8 mouse cellular contexts compared by ENCODE assay signal in genomic region chr9:62726472-62726871, GRCm38 (mm10). TPM values are rescaled to one million over a fixed set of nuclear protein-coding genes. Genes with fewer than 3 reads are reported as not detected.
A peak's percentile ranks its signal among the peaks of the same experiment; 100 is the strongest.
DNase-seq lines count a peak whose midpoint lies in the region; TF ChIP-seq lines count a peak whose summit lies in the region.
"Had no signal": no experiment of that assay in that cellular context is flagged by ENCODE, and none has a peak within 500 bp of the region (broad histone marks: within the 10 kb centered on the region; RNA-seq: fewer than 3 reads in every experiment).

No protein-coding gene starts in this region.

- H3K27me3 ChIP-seq in E14TG2a.4 (ENCODE audit: insufficient read depth, low read length): peaks cover 4% of the 10 kb centered on the region; the same call in 1 of the 2 replicates

- H3K9me3 ChIP-seq in E14TG2a.4 (ENCODE audit: low read length): no peaks in the 10 kb centered on the region

- H3K4me3 ChIP-seq in E14TG2a.4 (replicated peaks; ENCODE audit: low read length): no peak overlapping the region
- H3K4me3 ChIP-seq: megakaryocyte, embryonic 14.5 days had no signal

- intact Hi-C loops in left cerebral cortex, postnatal 4 days (cut with DNase I): no loop called here

- DNase-seq in left cerebral cortex, postnatal 4 days: peak; percentile 35
- no peak for DNase-seq in left cerebral cortex, adult 8-10 months (ENCODE audit: low spot score in 2 of 2)
- DNase-seq in R1 (ENCODE audit: low read depth, low spot score): peak; percentile 86
- DNase-seq in lung, postnatal 4 days: peak; percentile 32 to 41
- no peak for DNase-seq in cerebellum, adult 9-10 months
- DNase-seq in frontal cortex, adult 2 months (ENCODE audit: extremely low spot score in 1 of 2, low spot score in 1 of 2): no peak

- H3K36me3 ChIP-seq in E14TG2a.4 (ENCODE audit: insufficient read depth, low read length): no peaks in the 10 kb centered on the region

- no peaks in the 10 kb centered on the region for H3K4me1 ChIP-seq in E14TG2a.4 (replicated peaks; ENCODE audit: low read depth, low read length)
- H3K4me1 ChIP-seq: megakaryocyte, embryonic 14.5 days had no signal

- peak; percentile 93 for TF ChIP-seq CTCF in E14TG2a.4 (conservative IDR thresholded peaks at IDR 0.05; ENCODE audit: low read length)

RNA-seq across cellular contexts. Expression of gene Itga11, which starts 48.8 kb away (rescaled TPM):
- 1 to 10 TPM; 1.7 to 1.8 TPM for total RNA-seq in left cerebral cortex, postnatal 4 days (2021)
- 1 to 10 TPM; 2.2 to 3.1 (median 2.7) TPM for total RNA-seq in left cerebral cortex, adult 8-10 months (2022)
- 0.76 and 0.90 TPM in 2 replicates for polyA plus RNA-seq in frontal cortex, adult 2 months (2012; rRNA removed)

Comparison
In these comparisons a context has a peak if more than half of its experiments do, and no peak if none do; other contexts are left out.
1. DNase-seq: peak in left cerebral cortex, postnatal 4 days (single experiment), R1 (single experiment) and lung, postnatal 4 days (2 of 2); none in left cerebral cortex, adult 8-10 months (0 of 2), cerebellum, adult 9-10 months (single experiment) and frontal cortex, adult 2 months (0 of 2).